ENCODE assay signal across 21 mouse cellular contexts in the genomic region with DNA sequence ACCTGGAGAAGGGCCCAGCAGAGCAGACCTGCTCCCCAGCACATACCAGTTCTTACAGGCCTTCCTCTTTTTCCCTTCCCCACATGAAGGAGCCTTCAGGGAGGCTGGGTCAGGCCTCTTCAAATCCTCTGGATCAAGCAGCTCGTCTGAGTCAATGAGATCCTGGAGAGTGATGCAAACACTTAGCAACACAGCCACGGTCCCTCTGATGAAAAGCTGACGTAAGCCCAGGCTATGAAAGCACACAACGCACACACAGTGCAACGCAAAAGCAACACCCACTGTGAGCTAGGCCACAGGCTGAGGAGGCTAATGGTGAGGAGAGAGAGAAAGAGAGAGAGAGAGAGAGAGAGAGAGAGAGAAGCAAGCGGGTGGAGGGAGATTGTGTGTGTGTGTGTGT. TPM values are rescaled to one million over a fixed set of nuclear protein-coding genes. Genes with fewer than 3 reads are reported as not detected.
"Had no signal": no experiment of that assay in that cellular context is flagged by ENCODE, and none has a peak within 500 bp of the region (broad histone marks: within the 10 kb centered on the region; RNA-seq: fewer than 3 reads in every experiment).

No protein-coding gene starts in this region.

- DNase-seq: lung, adult 18-20 months; lung, embryonic 14.5 days; lung, postnatal 10 days; lung, postnatal 4 days; midbrain, embryonic 14.5 days; right cerebral cortex, postnatal 14 days; thymus, adult 2 months; thymus, postnatal 25 days; thymus, postnatal 4 days had no signal

- H3K9ac ChIP-seq: liver, embryonic 14.5 days; lung, embryonic 14.5 days; midbrain, embryonic 12.5 days; neural tube, embryonic 13.5 days; stomach, embryonic 15.5 days had no signal

- H3K4me2 ChIP-seq: lung, embryonic 14.5 days; midbrain, embryonic 12.5 days; neural tube, embryonic 13.5 days; stomach, embryonic 15.5 days had no signal

- ATAC-seq: midbrain, embryonic 16.5 days had no signal

- H3K27me3 ChIP-seq: midbrain, embryonic 12.5 days; neural tube, embryonic 13.5 days; stomach, embryonic 15.5 days had no signal

- H3K4me1 ChIP-seq: midbrain, embryonic 12.5 days; neural tube, embryonic 13.5 days; stomach, embryonic 15.5 days had no signal

- H3K4me3 ChIP-seq: midbrain, embryonic 10.5 days; midbrain, embryonic 12.5 days; neural tube, embryonic 13.5 days; stomach, embryonic 15.5 days had no signal

- H3K9me3 ChIP-seq: midbrain, embryonic 12.5 days; neural tube, embryonic 13.5 days; stomach, embryonic 15.5 days had no signal

- H3K27ac ChIP-seq: liver, embryonic 14.5 days; midbrain, embryonic 10.5 days; midbrain, embryonic 12.5 days; neural tube, embryonic 13.5 days; stomach, embryonic 15.5 days; stomach, postnatal 0 days had no signal

RNA-seq across cellular contexts. Expression of a gene that starts 14.9 kb away (rescaled TPM):
- total RNA-seq: neutrophil, adult 5-6 weeks had no signal
- polyA plus RNA-seq: liver, embryonic 16.5 days; lung, embryonic 14.5 days; lung, embryonic 16.5 days; midbrain, embryonic 10.5 days; midbrain, embryonic 12.5 days; midbrain, embryonic 14.5 days; neural tube, embryonic 11.5 days; neural tube, embryonic 13.5 days; spleen, adult 2 months; stomach, embryonic 15.5 days had no signal
